Mouse (Mus musculus) limb, embryonic 13.5 days (tissue): ENCODE results near the gene Psd. TPM values are rescaled to one million over a fixed set of nuclear protein-coding genes. Genes with fewer than 3 reads are reported as not detected.
A peak's percentile ranks its signal among the peaks of the same experiment; 100 is the strongest.

Experiments
- ATAC-seq: fragments of 200-750 bp; cut with Nextera tagmentation; 2 replicates; pipeline ENCODE4 v1.8.0; 2017; ENCODE audit warnings: low read depth, moderate number of reproducible peaks, moderate TSS enrichment; ENCODE audit not compliant: low FRiP score
- H3K27ac ChIP-seq: fragments of 300-500 bp; sonication (generic); 2 replicates; pipeline ENCODE4 v1.5.1; 2015; ENCODE audit warnings: inconsistent platforms, mild to moderate bottlenecking, moderate library complexity
- H3K27me3 ChIP-seq: fragments of 300-500 bp; sonication (generic); 2 replicates; pipeline ENCODE4 v1.6.1; 2015; ENCODE audit warnings: mild to moderate bottlenecking, inconsistent platforms
- H3K36me3 ChIP-seq: fragments of 300-500 bp; sonication (generic); 2 replicates; pipeline ENCODE4 v1.6.1; 2015; ENCODE audit warnings: inconsistent platforms, mild to moderate bottlenecking, moderate library complexity
- H3K4me1 ChIP-seq: fragments of 300-500 bp; sonication (generic); 2 replicates; pipeline ENCODE4 v1.6.1; 2015; ENCODE audit warnings: inconsistent platforms
- H3K4me2 ChIP-seq: fragments of 300-500 bp; sonication (generic); replicated peaks from 2 replicates; pipeline ENCODE4 v1.6.1; 2015; ENCODE audit warnings: inconsistent platforms, mild to moderate bottlenecking, moderate library complexity
- H3K4me3 ChIP-seq: fragments of 300-500 bp; sonication (generic); 2 replicates; pipeline ENCODE4 v1.5.1; 2015; ENCODE audit warnings: moderate library complexity, mild to moderate bottlenecking, inconsistent platforms
- H3K9ac ChIP-seq: fragments of 300-500 bp; sonication (generic); 2 replicates; pipeline ENCODE4 v1.6.1; 2015; ENCODE audit warnings: mild to moderate bottlenecking, inconsistent platforms
- H3K9me3 ChIP-seq: fragments of 300-500 bp; sonication (generic); 2 replicates; pipeline ENCODE4 v1.6.1; 2016; ENCODE audit warnings: inconsistent platforms
- WGBS: fragments of 180-500 bp; shearing (Covaris S2); methylation state at CpG from one replicate; pipeline ENCODE4 v1.1.7; 2015; 5-methylcytosine and 5-hydroxymethylcytosine counted together
- microRNA counts: library from miRNA; unstranded; fragments of <30 nt; microRNA quantifications from one replicate; lab custom pipeline; 2016
- microRNA-seq: library from miRNA; unstranded; fragments of <30 nt; microRNA quantifications from one replicate; pipeline ENCODE4, GENCODE M21; 2016
- polyA plus RNA-seq: library from polyadenylated mRNA; unstranded; fragments of >200 nt; fragmentation: Nextera tagmentation; extraction: Ambion mirVana; gene quantifications from 2 replicates; pipeline ENCODE4 v1.2.1, GENCODE M21; 2015

Psd gene
- polyA plus RNA-seq, 1 experiment from 2014 or later, result 4.1 TPM

DNA sequence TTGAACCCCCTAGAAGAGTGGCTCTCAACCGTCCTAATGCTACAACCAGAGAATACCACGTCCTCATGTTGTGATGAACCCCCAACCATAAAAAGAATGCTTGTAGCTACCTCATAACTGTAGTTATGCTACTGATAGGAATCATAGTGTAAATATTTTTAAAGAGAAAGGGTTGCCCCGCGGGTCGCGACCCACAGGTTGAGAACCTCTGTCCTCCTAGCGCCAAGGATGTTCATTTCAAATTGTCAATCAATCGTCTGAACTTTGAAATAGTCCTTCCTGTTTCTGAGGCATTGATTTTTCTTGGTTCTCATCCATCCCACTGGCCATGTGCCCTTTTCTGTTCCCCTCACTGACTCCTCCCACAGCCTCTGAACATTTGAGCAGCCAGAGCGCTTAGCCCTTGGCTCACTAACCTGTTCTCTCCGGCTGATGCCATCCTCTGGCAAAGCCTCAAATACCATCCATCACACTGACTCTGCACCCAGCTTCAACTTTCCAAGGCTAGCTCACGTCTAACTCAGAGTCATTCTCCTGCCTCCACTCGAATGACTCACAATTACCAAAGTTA is 36.3 kb downstream of the Psd start:
- peaks cover 8% of the 10 kb centered on the region; the same call in 1 of the 2 replicates for H3K27me3 ChIP-seq
- H3K4me2 ChIP-seq, result no peak overlapping the region
- no peak overlapping the region for H3K27ac ChIP-seq
- no peak for ATAC-seq
- H3K36me3 ChIP-seq, result peaks cover 22% of the 10 kb centered on the region
- WGBS, result 68% methylated on average over 12 of the region's 12 CpGs
- H3K4me3 ChIP-seq, result no peak overlapping the region
- H3K9me3 ChIP-seq, result no peaks in the 10 kb centered on the region
- H3K9ac ChIP-seq, result no peak overlapping the region
- no peaks in the 10 kb centered on the region for H3K4me1 ChIP-seq

GRCm38 (mm10) chr19:46287566-46287965 is 39.4 kb downstream of the Psd start:
- H3K4me2 ChIP-seq, result no peak overlapping the region
- no peak overlapping the region for H3K4me3 ChIP-seq
- WGBS, result 83% methylated on average over 3 of the region's 3 CpGs
- H3K36me3 ChIP-seq, result peaks cover 52% of the 10 kb centered on the region
- no peak overlapping the region for H3K9ac ChIP-seq
- H3K27me3 ChIP-seq, result peaks cover 7% of the 10 kb centered on the region; the same call in 1 of the 2 replicates
- H3K27ac ChIP-seq, result no peak overlapping the region
- ATAC-seq, result no peak
- H3K4me1 ChIP-seq, result no peaks in the 10 kb centered on the region
- H3K9me3 ChIP-seq, result no peaks in the 10 kb centered on the region

GRCm38 (mm10) chr19:46286926-46287325 is 40.0 kb downstream of the Psd start:
- no peak overlapping the region for H3K27ac ChIP-seq
- H3K4me3 ChIP-seq, result no peak overlapping the region
- H3K36me3 ChIP-seq, result peaks cover 58% of the 10 kb centered on the region
- 85% methylated on average over 3 of the region's 3 CpGs for WGBS
- no peak for ATAC-seq
- H3K4me1 ChIP-seq, result no peaks in the 10 kb centered on the region
- no peak overlapping the region for H3K9ac ChIP-seq
- H3K4me2 ChIP-seq, result no peak overlapping the region
- H3K9me3 ChIP-seq, result no peaks in the 10 kb centered on the region
- H3K27me3 ChIP-seq, result 0 out of 2 replicates have a peak, but pooled peaks cover 4% of the 10 kb centered on the region

DNA sequence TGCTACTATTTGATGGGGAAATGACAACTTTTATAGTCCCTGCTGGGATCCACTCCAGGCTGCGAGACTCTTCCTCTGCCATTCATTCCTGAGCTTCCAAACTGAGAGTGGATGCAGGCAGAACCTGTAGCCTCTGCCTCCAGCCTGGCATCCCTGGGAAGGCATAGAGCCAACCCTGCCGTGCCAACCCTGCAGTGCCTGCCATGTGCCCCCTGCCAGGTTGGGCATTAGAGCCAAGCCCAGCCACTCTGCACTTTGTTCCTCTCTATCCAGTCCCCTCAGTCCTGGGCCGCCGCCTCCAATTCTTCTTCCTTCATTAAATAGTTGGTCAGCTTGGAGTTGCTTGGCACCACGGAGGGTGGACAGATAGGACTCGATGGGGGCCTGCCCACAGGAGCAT is 40.9 kb downstream of the Psd start:
- no peaks in the 10 kb centered on the region for H3K4me1 ChIP-seq
- H3K36me3 ChIP-seq, result peaks cover 67% of the 10 kb centered on the region

GRCm38 (mm10) chr19:46285631-46286030 is 41.3 kb downstream of the Psd start:
- H3K4me3 ChIP-seq, result no peak overlapping the region
- peaks cover 71% of the 10 kb centered on the region for H3K36me3 ChIP-seq
- no peak overlapping the region for H3K9ac ChIP-seq
- no peaks in the 10 kb centered on the region for H3K9me3 ChIP-seq
- no peak for ATAC-seq
- no peak overlapping the region for H3K27ac ChIP-seq
- WGBS, result 83% methylated on average over 7 of the region's 7 CpGs
- H3K4me1 ChIP-seq, result no peaks in the 10 kb centered on the region
- no peak overlapping the region for H3K4me2 ChIP-seq
- H3K27me3 ChIP-seq, result no peaks in the 10 kb centered on the region

More for the DNA sequence above, 40.9 kb downstream of the Psd start:
- ATAC-seq, result no peak
- WGBS, result 87% methylated on average over 6 of the region's 6 CpGs
- Histone ChIP-seq H3K27me3 (no peaks in the 10 kb centered on the region), H3K4me3 (no peak overlapping the region), H3K4me2 (no peak overlapping the region), H3K9me3 (no peaks in the 10 kb centered on the region), H3K27ac (no peak overlapping the region), H3K9ac (no peak overlapping the region)

DNA sequence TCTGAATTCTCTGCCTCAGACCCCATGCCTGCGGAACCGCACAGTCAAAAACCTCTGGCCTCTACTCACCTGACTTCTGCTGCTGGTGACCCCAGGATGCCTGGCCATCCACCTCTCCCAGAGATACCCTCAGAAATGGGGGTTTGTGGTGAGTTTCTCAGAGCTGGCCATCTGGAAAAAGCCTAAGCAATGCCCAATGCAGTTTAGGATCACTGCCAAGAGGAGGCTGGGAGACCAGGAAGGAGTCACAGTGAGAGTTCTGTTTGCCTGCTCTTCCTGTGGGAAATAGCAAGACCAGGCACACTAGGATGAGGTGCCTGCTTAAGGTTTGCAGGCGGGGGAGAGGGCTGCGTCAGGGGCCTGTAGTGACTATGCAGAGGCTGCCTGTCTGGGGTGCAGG is 42.3 kb downstream of the Psd start:
- H3K4me2 ChIP-seq, result no peak overlapping the region
- no peaks in the 10 kb centered on the region for H3K4me1 ChIP-seq
- WGBS, result 94% methylated on average over 4 of the region's 4 CpGs
- H3K36me3 ChIP-seq, result peaks cover 81% of the 10 kb centered on the region
- ATAC-seq, result no peak
- H3K9ac ChIP-seq, result no peak overlapping the region
- no peak overlapping the region for H3K27ac ChIP-seq
- no peaks in the 10 kb centered on the region for H3K27me3 ChIP-seq
- no peak overlapping the region for H3K4me3 ChIP-seq
- H3K9me3 ChIP-seq, result no peaks in the 10 kb centered on the region

DNA sequence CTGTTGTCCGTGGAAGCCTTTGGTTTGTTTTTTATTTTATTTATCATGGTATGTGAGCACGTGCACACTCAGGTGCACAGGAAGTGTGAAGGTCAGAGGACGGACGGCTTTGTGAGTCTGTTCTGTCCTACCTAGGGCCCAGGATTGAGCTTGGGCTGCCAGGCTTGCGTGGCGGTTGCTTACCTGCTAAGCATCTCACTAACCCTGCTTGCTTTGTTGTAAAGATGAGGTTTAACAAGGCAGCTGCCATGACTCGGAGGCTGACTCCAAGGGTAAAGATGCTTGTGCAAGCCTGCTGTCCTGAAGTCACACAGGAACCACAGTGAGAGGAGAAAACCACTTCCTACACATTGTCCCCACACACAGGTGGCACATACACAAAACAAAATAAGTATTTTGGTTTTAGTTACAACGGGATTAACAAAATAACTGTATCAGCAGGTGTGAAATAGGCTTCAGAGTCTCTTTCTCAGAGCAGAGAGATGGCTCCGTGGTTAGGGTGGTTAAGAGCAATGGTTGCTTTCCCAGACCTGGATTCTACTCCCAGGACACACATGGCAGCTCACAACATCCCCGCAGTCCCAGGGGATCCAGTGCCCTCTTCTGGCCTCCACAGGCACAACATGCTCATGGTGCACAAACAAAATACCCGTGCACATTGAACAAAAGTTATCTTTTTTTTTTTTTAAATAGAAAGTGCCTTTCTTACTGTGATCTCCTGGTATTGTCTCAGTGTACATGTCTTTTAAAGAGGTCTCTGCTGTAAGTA is 44.7 kb downstream of the Psd start:
- H3K36me3 ChIP-seq, result peaks cover 87% of the 10 kb centered on the region
- no peaks in the 10 kb centered on the region for H3K4me1 ChIP-seq
- no peaks in the 10 kb centered on the region for H3K9me3 ChIP-seq
- WGBS, result 92% methylated on average over 11 of the region's 11 CpGs
- no peak overlapping the region for H3K27ac ChIP-seq
- H3K4me2 ChIP-seq, result no peak overlapping the region
- no peak overlapping the region for H3K4me3 ChIP-seq
- H3K9ac ChIP-seq, result no peak overlapping the region
- no peaks in the 10 kb centered on the region for H3K27me3 ChIP-seq
- no peak for ATAC-seq

- Histone ChIP-seq H3K4me1 (no peaks in the 10 kb centered on the region), H3K4me2 (no peak overlapping the region), H3K27ac (no peak overlapping the region), H3K36me3 (peaks cover 74% of the 10 kb centered on the region), H3K9ac (no peak overlapping the region), H3K9me3 (no peaks in the 10 kb centered on the region), H3K27me3 (no peaks in the 10 kb centered on the region), H3K4me3 (no peak overlapping the region)
- ATAC-seq, result no peak
Observed at GRCm38 (mm10) chr19:46275307-46275706, 51.6 kb downstream of the Psd start.

- H3K4me1 ChIP-seq, result no peaks in the 10 kb centered on the region
- H3K4me2 ChIP-seq, result no peak overlapping the region
- H3K36me3 ChIP-seq, result peaks cover 100% of the 10 kb centered on the region
- WGBS, result 92% methylated on average over 7 of the region's 7 CpGs
- no peak overlapping the region for H3K9ac ChIP-seq
- H3K4me3 ChIP-seq, result no peak overlapping the region
- no peaks in the 10 kb centered on the region for H3K9me3 ChIP-seq
- no peak for ATAC-seq
- H3K27me3 ChIP-seq, result no peaks in the 10 kb centered on the region
- H3K27ac ChIP-seq, result no peak overlapping the region
Observed at GRCm38 (mm10) chr19:46264762-46265161, 62.2 kb downstream of the Psd start.

MicroRNA genes within 50 kb of the gene (microRNA counts, 519-probe panel; counts per million panel counts)
- microRNA mmu-miR-146b (lab: Ali Mortazavi, UCI), result 1,812 counts per million, percentile 21 among the panel's probes with 10 or more counts

Small RNA genes lying within 50 kb of the gene (microRNA-seq; reads per million reads assigned to microRNA genes)
- not detected for gene Mir146b

Other genes starting within 250 kb of the Psd start
- gene Elovl3, start 195.3 kb downstream of the Psd start, polyA plus RNA-seq, result 0.52 and 0.59 TPM in 2 replicates
- gene Pitx3, start 178.8 kb downstream of the Psd start, polyA plus RNA-seq, result 6.8 and 9.1 TPM in 2 replicates
- 62.6 and 73.6 TPM in 2 replicates for gene Gbf1, start 174.6 kb downstream of the Psd start, polyA plus RNA-seq
- gene Nfkb2, start 22.8 kb downstream of the Psd start, polyA plus RNA-seq, result 9.4 and 11.1 TPM in 2 replicates
- 14.7 and 15.5 TPM in 2 replicates for gene Fbxl15, start 1.0 kb upstream of the Psd start, polyA plus RNA-seq
- gene Cuedc2, start 11.5 kb upstream of the Psd start, polyA plus RNA-seq, result 176 and 177 TPM in 2 replicates
- 3.5 and 4.8 TPM in 2 replicates for gene Mfsd13a, start 14.0 kb upstream of the Psd start, polyA plus RNA-seq
- 2.7 TPM in 2 replicates for gene 2310034G01Rik, start 23.1 kb upstream of the Psd start, polyA plus RNA-seq
- 145 and 152 TPM in 2 replicates for gene Actr1a, start 68.6 kb upstream of the Psd start, polyA plus RNA-seq
- gene Sufu, start 69.7 kb upstream of the Psd start, polyA plus RNA-seq, result 36.4 and 38.8 TPM in 2 replicates
- 13.6 and 14.2 TPM in 2 replicates for gene Trim8, start 174.5 kb upstream of the Psd start, polyA plus RNA-seq
- gene Arl3, start 246.0 kb upstream of the Psd start, polyA plus RNA-seq, result 178 and 183 TPM in 2 replicates
- 27.8 and 28.1 TPM in 2 replicates for gene Sfxn2, start 246.2 kb upstream of the Psd start, polyA plus RNA-seq